Mouse (Mus musculus) midbrain, embryonic 12.5 days (tissue): ENCODE results near the gene Npb. TPM values are rescaled to one million over a fixed set of nuclear protein-coding genes. Genes with fewer than 3 reads are reported as not detected.

Source experiments
- ATAC-seq: fragments of 200-750 bp; cut with Nextera tagmentation; 2 replicates; pipeline ENCODE4 v1.8.0; 2017; ENCODE audit warnings: low read depth, moderate TSS enrichment, moderate library complexity; ENCODE audit not compliant: low FRiP score
- H3K27ac ChIP-seq: fragments of 300-500 bp; sonication (generic); replicated peaks from 2 replicates; pipeline ENCODE4 v1.5.1; 2016; ENCODE audit warnings: mild to moderate bottlenecking
- H3K27me3 ChIP-seq: fragments of 300-500 bp; sonication (generic); 2 replicates; pipeline ENCODE4 v1.6.1; 2016; ENCODE audit warnings: mild to moderate bottlenecking
- H3K36me3 ChIP-seq: fragments of 300-500 bp; sonication (generic); 2 replicates; pipeline ENCODE4 v1.6.1; 2016
- H3K4me1 ChIP-seq: fragments of 300-500 bp; sonication (generic); 2 replicates; pipeline ENCODE4 v1.6.1; 2016
- H3K4me2 ChIP-seq: fragments of 300-500 bp; sonication (generic); replicated peaks from 2 replicates; pipeline ENCODE4 v1.6.1; 2016; ENCODE audit warnings: mild to moderate bottlenecking, moderate library complexity
- H3K4me3 ChIP-seq: fragments of 300-500 bp; sonication (generic); 2 replicates; pipeline ENCODE4 v1.5.1; 2016; ENCODE audit warnings: mild to moderate bottlenecking
- H3K9ac ChIP-seq: fragments of 300-500 bp; sonication (generic); replicated peaks from 2 replicates; pipeline ENCODE4 v1.6.1; 2016; ENCODE audit warnings: mild to moderate bottlenecking, moderate library complexity
- H3K9me3 ChIP-seq: fragments of 300-500 bp; sonication (generic); 2 replicates; pipeline ENCODE4 v1.6.1; 2016; ENCODE audit warnings: mild to moderate bottlenecking
- WGBS: fragments of 180-500 bp; shearing (Covaris S2); methylation state at CpG from one replicate; pipeline ENCODE4 v1.1.7; 2016; 5-methylcytosine and 5-hydroxymethylcytosine counted together
- polyA plus RNA-seq: library from polyadenylated mRNA; unstranded; fragments of >200 nt; fragmentation: Nextera tagmentation; extraction: Ambion mirVana; gene quantifications from 2 replicates; pipeline ENCODE4 v1.2.1, GENCODE M21; 2016

Npb gene
- polyA plus RNA-seq, 1 experiment from 2014 or later, result 0.98 TPM

GRCm38 (mm10) chr11:120574278-120574600 lies 34.0 kb upstream of the Npb start:
- H3K27me3 ChIP-seq, result no peaks in the 10 kb centered on the region
- peak overlapping the region; percentile 80 for H3K9ac ChIP-seq
- peak overlapping the region; percentile 83 for H3K4me2 ChIP-seq
- H3K4me3 ChIP-seq, result peak overlapping the region; percentile 91
- H3K9me3 ChIP-seq, result no peaks in the 10 kb centered on the region
- no peak overlapping the region for H3K27ac ChIP-seq
- peaks cover 44% of the 10 kb centered on the region for H3K36me3 ChIP-seq
- H3K4me1 ChIP-seq, result peaks cover 32% of the 10 kb centered on the region
- WGBS, result 49% methylated on average over 5 of the region's 5 CpGs
- no peak for ATAC-seq

GRCm38 (mm10) chr11:120575046-120575445 lies 33.2 kb upstream of the Npb start:
- peaks cover 40% of the 10 kb centered on the region for H3K4me1 ChIP-seq
- ATAC-seq, result no peak
- no peak overlapping the region for H3K4me2 ChIP-seq
- no peak overlapping the region for H3K9ac ChIP-seq
- H3K36me3 ChIP-seq, result peaks cover 42% of the 10 kb centered on the region
- no peaks in the 10 kb centered on the region for H3K9me3 ChIP-seq
- H3K4me3 ChIP-seq, result no peak overlapping the region
- H3K27ac ChIP-seq, result no peak overlapping the region
- H3K27me3 ChIP-seq, result no peaks in the 10 kb centered on the region
- 89% methylated on average over 2 of the region's 2 CpGs for WGBS

- H3K4me2 ChIP-seq, result no peak overlapping the region
- ATAC-seq, result no peak
- H3K27ac ChIP-seq, result no peak overlapping the region
- H3K36me3 ChIP-seq, result peaks cover 33% of the 10 kb centered on the region
- no peaks in the 10 kb centered on the region for H3K9me3 ChIP-seq
- no peak overlapping the region for H3K4me3 ChIP-seq
- peaks cover 45% of the 10 kb centered on the region for H3K4me1 ChIP-seq
- H3K9ac ChIP-seq, result no peak overlapping the region
- H3K27me3 ChIP-seq, result no peaks in the 10 kb centered on the region
These were observed 32.3 kb upstream of the Npb start for GRCm38 (mm10) chr11:120575940-120576339.

- Histone ChIP-seq H3K4me2 (no peak overlapping the region), H3K27me3 (no peaks in the 10 kb centered on the region), H3K9ac (no peak overlapping the region), H3K9me3 (no peaks in the 10 kb centered on the region), H3K4me1 (peaks cover 39% of the 10 kb centered on the region), H3K36me3 (peaks cover 28% of the 10 kb centered on the region), H3K4me3 (no peak overlapping the region), H3K27ac (no peak overlapping the region)
- 88% methylated on average over 3 of the region's 3 CpGs for WGBS
- ATAC-seq, result no peak
These were observed 31.8 kb upstream of the Npb start for GRCm38 (mm10) chr11:120576365-120576981.

- Histone ChIP-seq H3K9ac (no peak overlapping the region), H3K4me3 (no peak overlapping the region), H3K4me2 (no peak overlapping the region), H3K9me3 (no peaks in the 10 kb centered on the region), H3K36me3 (peaks cover 27% of the 10 kb centered on the region), H3K4me1 (peaks cover 42% of the 10 kb centered on the region), H3K27me3 (no peaks in the 10 kb centered on the region), H3K27ac (no peak overlapping the region)
- 83% methylated on average over 7 of the region's 7 CpGs for WGBS
- no peak for ATAC-seq
These were observed 30.9 kb upstream of the Npb start for GRCm38 (mm10) chr11:120577211-120578023.

- H3K36me3 ChIP-seq, result peaks cover 27% of the 10 kb centered on the region
- H3K9ac ChIP-seq, result no peak overlapping the region
- peak overlapping the region; percentile 20 for H3K27ac ChIP-seq
- 0 out of 2 replicates have a peak overlapping the region, but pooled peaks have one; percentile 7 for H3K4me3 ChIP-seq
- no peaks in the 10 kb centered on the region for H3K9me3 ChIP-seq
- ATAC-seq, result no peak
- 91% methylated on average over 10 of the region's 10 CpGs for WGBS
- peaks cover 44% of the 10 kb centered on the region for H3K4me1 ChIP-seq
- H3K4me2 ChIP-seq, result no peak overlapping the region
- no peaks in the 10 kb centered on the region for H3K27me3 ChIP-seq
These were observed 30.1 kb upstream of the Npb start for GRCm38 (mm10) chr11:120578024-120578693.

GRCm38 (mm10) chr11:120578694-120579243 lies 29.5 kb upstream of the Npb start:
- H3K27me3 ChIP-seq, result no peaks in the 10 kb centered on the region
- no peak overlapping the region; the same call in 1 of the 2 replicates for H3K9ac ChIP-seq
- 0 out of 2 replicates have a peak overlapping the region, but pooled peaks have one; percentile 7 for H3K4me3 ChIP-seq
- peak overlapping the region; percentile 20 for H3K27ac ChIP-seq
- peaks cover 43% of the 10 kb centered on the region for H3K4me1 ChIP-seq
- 88% methylated on average over 11 of the region's 11 CpGs for WGBS
- peaks cover 31% of the 10 kb centered on the region for H3K36me3 ChIP-seq
- H3K9me3 ChIP-seq, result peaks cover 2% of the 10 kb centered on the region; the same call in 1 of the 2 replicates
- H3K4me2 ChIP-seq, result no peak overlapping the region
- no peak for ATAC-seq

GRCm38 (mm10) chr11:120579316-120580107 lies 28.8 kb upstream of the Npb start:
- H3K27ac ChIP-seq, result peak overlapping the region; percentile 93
- ATAC-seq, result peak; percentile 23; the same call in 1 of the 2 replicates

GRCm38 (mm10) chr11:120580190-120580589 lies 28.1 kb upstream of the Npb start:
- no peak for ATAC-seq
- Histone ChIP-seq H3K9me3 (peaks cover 4% of the 10 kb centered on the region; the same call in 1 of the 2 replicates), H3K4me2 (peak overlapping the region; percentile 92), H3K4me1 (peaks cover 33% of the 10 kb centered on the region), H3K36me3 (peaks cover 43% of the 10 kb centered on the region), H3K4me3 (peak overlapping the region; percentile 92), H3K27ac (peak overlapping the region; percentile 93), H3K9ac (peak overlapping the region; percentile 97), H3K27me3 (no peaks in the 10 kb centered on the region)
- 61% methylated on average over 7 of the region's 7 CpGs for WGBS

More at GRCm38 (mm10) chr11:120579316-120580107, 28.8 kb upstream of the Npb start:
- peak overlapping the region; percentile 92 for H3K4me3 ChIP-seq
- peak overlapping the region; percentile 97; the same call in 1 of the 2 replicates for H3K9ac ChIP-seq
- H3K27me3 ChIP-seq, result no peaks in the 10 kb centered on the region
- H3K4me1 ChIP-seq, result peaks cover 37% of the 10 kb centered on the region
- peaks cover 4% of the 10 kb centered on the region; the same call in 1 of the 2 replicates for H3K9me3 ChIP-seq
- peak overlapping the region; percentile 92 for H3K4me2 ChIP-seq
- H3K36me3 ChIP-seq, result peaks cover 39% of the 10 kb centered on the region
- WGBS, result 67% methylated on average over 15 of the region's 15 CpGs

- peaks cover 33% of the 10 kb centered on the region for H3K4me1 ChIP-seq
- under 1% methylated on average over 37 of the region's 44 CpGs for WGBS
These were observed 27.4 kb upstream of the Npb start for GRCm38 (mm10) chr11:120580871-120581331.

More at GRCm38 (mm10) chr11:120580871-120581331, 27.4 kb upstream of the Npb start:
- Histone ChIP-seq H3K27ac (peak overlapping the region; percentile 93), H3K27me3 (no peaks in the 10 kb centered on the region), H3K9ac (peak overlapping the region; percentile 97), H3K9me3 (peaks cover 4% of the 10 kb centered on the region; the same call in 1 of the 2 replicates), H3K36me3 (peaks cover 50% of the 10 kb centered on the region), H3K4me2 (peak overlapping the region; percentile 92), H3K4me3 (peak overlapping the region; percentile 92)
- peak; percentile 60 for ATAC-seq
